Mouse (Mus musculus) layer of hippocampus, adult 9-11 months (tissue): ENCODE data around the gene Rhox3f.
"Not testable (repeated sequence)": the region's sequence is repeated elsewhere in the genome, so short reads cannot be mapped to it uniquely, and the experiment has no call there.

Experiments
- DNase-seq: peaks from one replicate; pipeline ENCODE4 v3.0.0; 2022

The Rhox3f gene

GRCm38 (mm10) chrX:37580692-37581091 is at the start of gene Rhox3f:
TSS of gene Rhox3f (plus strand) at chrX:37580992.
- not testable (repeated sequence) for DNase-seq

- DNase-seq: not testable (repeated sequence)
Measured at GRCm38 (mm10) chrX:37541719-37542118, 39.1 kb upstream of the Rhox3f start, which contains the start of gene Rhox3e. TSS of gene Rhox3e (plus strand) at chrX:37542019.

- not testable (repeated sequence) for DNase-seq
Measured at GRCm38 (mm10) chrX:37557112-37557511, 23.7 kb upstream of the Rhox3f start, which contains the start of gene Rhox4e. TSS of gene Rhox4e (plus strand) at chrX:37557412.

- not testable (repeated sequence) for DNase-seq
Measured at GRCm38 (mm10) chrX:37571105-37571504, 9.7 kb upstream of the Rhox3f start, which contains the start of gene Rhox2f. TSS of gene Rhox2f (plus strand) at chrX:37571405.

GRCm38 (mm10) chrX:37572638-37573037 is 8.2 kb upstream of the Rhox3f start:
- not testable (repeated sequence) for DNase-seq

GRCm38 (mm10) chrX:37607604-37608003 is 26.8 kb downstream of the Rhox3f start, which contains the start of gene Rhox4f:
TSS of gene Rhox4f (minus strand) at chrX:37607704.
- not testable (repeated sequence) for DNase-seq

GRCm38 (mm10) chrX:37628512-37628911 is 47.7 kb downstream of the Rhox3f start, which contains the start of gene Rhox3g:
TSS of gene Rhox3g (minus strand) at chrX:37628612.
- DNase-seq: not testable (repeated sequence)
